ENCODE assay signal across 8 mouse cellular contexts in genomic region chr2:91948151-91948509, GRCm38 (mm10). TPM values are rescaled to one million over a fixed set of nuclear protein-coding genes. Genes with fewer than 3 reads are reported as not detected.
DNase-seq lines count a peak whose midpoint lies in the region; ATAC-seq lines count a peak whose summit lies in the region.

No protein-coding gene starts in this region.

- no peak for DNase-seq in neural tube, embryonic 11.5 days (ENCODE audit: low spot score)
- no peak for DNase-seq in neural tube, embryonic 10.5 days (ENCODE audit: extremely low spot score, low spot score)
- no peak for DNase-seq in urinary bladder, adult 18-20 months (ENCODE audit: low spot score in 2 of 2)
- DNase-seq in urinary bladder, postnatal 25 days (ENCODE audit: low spot score) = no peak
- DNase-seq in right cerebral cortex, postnatal 25 days = no peak

- H3K36me3 ChIP-seq in neural tube, embryonic 11.5 days (ENCODE audit: control insufficient read depth, insufficient read depth, low read length) = no peaks in the 10 kb centered on the region
- H3K36me3 ChIP-seq in heart, embryonic 12.5 days = peaks cover 21% of the 10 kb centered on the region
- peaks cover 22% of the 10 kb centered on the region for H3K36me3 ChIP-seq in liver, embryonic 15.5 days (replicated peaks)
- no peaks in the 10 kb centered on the region for H3K36me3 ChIP-seq in stomach, embryonic 16.5 days (ENCODE audit: control insufficient read depth, insufficient read depth, low read length)

- H3K4me1 ChIP-seq in neural tube, embryonic 11.5 days (ENCODE audit: control insufficient read depth, insufficient read depth, low read length) = peaks cover 28% of the 10 kb centered on the region
- peaks cover 84% of the 10 kb centered on the region for H3K4me1 ChIP-seq in heart, embryonic 12.5 days (replicated peaks)
- H3K4me1 ChIP-seq in liver, embryonic 15.5 days (replicated peaks) = peaks cover 93% of the 10 kb centered on the region
- H3K4me1 ChIP-seq in stomach, embryonic 16.5 days (ENCODE audit: control insufficient read depth, insufficient read depth, low read length) = peaks cover 58% of the 10 kb centered on the region

- H3K27me3 ChIP-seq in neural tube, embryonic 11.5 days (ENCODE audit: control insufficient read depth, insufficient read depth, low read length) = no peaks in the 10 kb centered on the region
- no peaks in the 10 kb centered on the region for H3K27me3 ChIP-seq in heart, embryonic 12.5 days (replicated peaks)
- no peaks in the 10 kb centered on the region for H3K27me3 ChIP-seq in liver, embryonic 15.5 days
- no peaks in the 10 kb centered on the region for H3K27me3 ChIP-seq in stomach, embryonic 16.5 days (ENCODE audit: control insufficient read depth, insufficient read depth, low read length)

- no peak overlapping the region for H3K4me3 ChIP-seq in neural tube, embryonic 11.5 days (ENCODE audit: low read depth, low read length)
- H3K4me3 ChIP-seq in heart, embryonic 12.5 days = no peak overlapping the region; the same call in 1 of the 2 replicates
- peak overlapping the region; percentile 54 for H3K4me3 ChIP-seq in liver, embryonic 15.5 days (replicated peaks)
- no peak overlapping the region for H3K4me3 ChIP-seq in stomach, embryonic 16.5 days (replicated peaks; ENCODE audit: low read length)

- H3K9me3 ChIP-seq in neural tube, embryonic 11.5 days (ENCODE audit: control insufficient read depth, low read length) = no peaks in the 10 kb centered on the region
- H3K9me3 ChIP-seq in heart, embryonic 12.5 days (replicated peaks) = no peaks in the 10 kb centered on the region
- H3K9me3 ChIP-seq in liver, embryonic 15.5 days (replicated peaks) = no peaks in the 10 kb centered on the region
- no peaks in the 10 kb centered on the region for H3K9me3 ChIP-seq in stomach, embryonic 16.5 days (replicated peaks; ENCODE audit: control insufficient read depth, low read length)

- no peak overlapping the region for H3K9ac ChIP-seq in neural tube, embryonic 11.5 days (ENCODE audit: low read length)
- H3K9ac ChIP-seq in heart, embryonic 12.5 days = peak overlapping the region; percentile 56
- H3K9ac ChIP-seq in liver, embryonic 15.5 days = peak overlapping the region; percentile 66
- peak overlapping the region; percentile 11; the same call in 1 of the 2 replicates for H3K9ac ChIP-seq in stomach, embryonic 16.5 days (ENCODE audit: low read length)

- 73% methylated on average over 6 of the region's 6 CpGs for WGBS in neural tube, embryonic 11.5 days
- WGBS in heart, embryonic 12.5 days = 52% methylated on average over 6 of the region's 6 CpGs
- WGBS in liver, embryonic 15.5 days (ENCODE audit: insufficient replicate concordance) = 11% methylated on average over 6 of the region's 6 CpGs
- WGBS in stomach, embryonic 16.5 days = 67% methylated on average over 6 of the region's 6 CpGs

- no peak overlapping the region for H3K4me2 ChIP-seq in neural tube, embryonic 11.5 days (ENCODE audit: low read depth)
- peak overlapping the region; percentile 69 for H3K4me2 ChIP-seq in heart, embryonic 12.5 days
- peak overlapping the region; percentile 83 for H3K4me2 ChIP-seq in liver, embryonic 15.5 days
- 0 out of 2 replicates have a peak overlapping the region, but pooled peaks have one; percentile 13 for H3K4me2 ChIP-seq in stomach, embryonic 16.5 days (ENCODE audit: low read depth, low read length)

- no peak for ATAC-seq in neural tube, embryonic 11.5 days (ENCODE audit: insufficient read depth, low FRiP score, low TSS enrichment)
- no peak for ATAC-seq in heart, embryonic 12.5 days (ENCODE audit: insufficient number of reproducible peaks, low FRiP score)
- peak; percentile 49 for ATAC-seq in liver, embryonic 15.5 days (ENCODE audit: insufficient read depth)
- no peak for ATAC-seq in stomach, embryonic 16.5 days (ENCODE audit: insufficient read depth, low FRiP score)

- peak overlapping the region; percentile 11; the same call in 1 of the 2 replicates for H3K27ac ChIP-seq in neural tube, embryonic 11.5 days (ENCODE audit: low read depth, low read length)
- peak overlapping the region; percentile 98 for H3K27ac ChIP-seq in heart, embryonic 12.5 days (ENCODE audit: poor library complexity, severe bottlenecking)
- H3K27ac ChIP-seq in liver, embryonic 15.5 days (replicated peaks) = peak overlapping the region; percentile 90
- peak overlapping the region; percentile 64; the same call in 1 of the 2 replicates for H3K27ac ChIP-seq in stomach, embryonic 16.5 days (ENCODE audit: low read length)

RNA-seq across cellular contexts. Expression of gene Gm9821, which starts 2.6 kb away (rescaled TPM):
- 0.37 and 0.58 TPM in 2 replicates for polyA plus RNA-seq in neural tube, embryonic 11.5 days (2014; fragmentation: Nextera tagmentation; extraction: Ambion mirVana)
- 3.2 and 4.0 TPM in 2 replicates for polyA plus RNA-seq in heart, embryonic 12.5 days (2016; fragmentation: Nextera tagmentation; extraction: Ambion mirVana)
- 0.89 and 1.1 TPM in 2 replicates for polyA plus RNA-seq in liver, embryonic 15.5 days (2015; fragmentation: Nextera tagmentation; extraction: Ambion mirVana)
- polyA plus RNA-seq in stomach, embryonic 16.5 days (2015; fragmentation: Nextera tagmentation; extraction: Ambion mirVana) = 0.83 and 0.91 TPM in 2 replicates

RNA-seq across cellular contexts. Expression of gene Mdk, which starts 16.0 kb away (rescaled TPM):
- polyA plus RNA-seq in neural tube, embryonic 11.5 days (2014; fragmentation: Nextera tagmentation; extraction: Ambion mirVana) = 1,127 and 1,214 TPM in 2 replicates
- 724 and 730 TPM in 2 replicates for polyA plus RNA-seq in heart, embryonic 12.5 days (2016; fragmentation: Nextera tagmentation; extraction: Ambion mirVana)
- polyA plus RNA-seq in liver, embryonic 15.5 days (2015; fragmentation: Nextera tagmentation; extraction: Ambion mirVana) = 15.2 and 17.1 TPM in 2 replicates
- 458 and 550 TPM in 2 replicates for polyA plus RNA-seq in stomach, embryonic 16.5 days (2015; fragmentation: Nextera tagmentation; extraction: Ambion mirVana)

RNA-seq across cellular contexts. Expression of gene Chrm4, which starts 21.1 kb away (rescaled TPM):
- 0.45 and 0.53 TPM in 2 replicates for polyA plus RNA-seq in neural tube, embryonic 11.5 days (2014; fragmentation: Nextera tagmentation; extraction: Ambion mirVana)
- polyA plus RNA-seq in heart, embryonic 12.5 days (2016; fragmentation: Nextera tagmentation; extraction: Ambion mirVana) = 0.15 TPM in 1 of 2 replicates, not detected in the other
- polyA plus RNA-seq in liver, embryonic 15.5 days (2015; fragmentation: Nextera tagmentation; extraction: Ambion mirVana) = 0.13 TPM in 1 of 2 replicates, not detected in the other
- polyA plus RNA-seq in stomach, embryonic 16.5 days (2015; fragmentation: Nextera tagmentation; extraction: Ambion mirVana) = 0.27 and 0.31 TPM in 2 replicates

RNA-seq across cellular contexts. Expression of gene Dgkz, which starts 27.5 kb away (rescaled TPM):
- polyA plus RNA-seq in neural tube, embryonic 11.5 days (2014; fragmentation: Nextera tagmentation; extraction: Ambion mirVana) = 34.6 and 37.7 TPM in 2 replicates
- polyA plus RNA-seq in heart, embryonic 12.5 days (2016; fragmentation: Nextera tagmentation; extraction: Ambion mirVana) = 43.8 and 48.8 TPM in 2 replicates
- polyA plus RNA-seq in liver, embryonic 15.5 days (2015; fragmentation: Nextera tagmentation; extraction: Ambion mirVana) = 21.2 and 26.6 TPM in 2 replicates
- 34.9 and 38.3 TPM in 2 replicates for polyA plus RNA-seq in stomach, embryonic 16.5 days (2015; fragmentation: Nextera tagmentation; extraction: Ambion mirVana)

Comparison
In these comparisons a context has a peak if more than half of its experiments do, and no peak if none do; other contexts are left out.
1. H3K27ac ChIP-seq: peak in every context shown above with its lines; median percentile 98 in heart, embryonic 12.5 days; 90 in liver, embryonic 15.5 days; 64 in stomach, embryonic 16.5 days; 11 in neural tube, embryonic 11.5 days.
2. RNA of gene Mdk, which starts 16.0 kb away (polyA plus RNA-seq): 1,127 to 1,214 TPM in neural tube, embryonic 11.5 days, 724 to 730 TPM in heart, embryonic 12.5 days and 458 to 550 TPM in stomach, embryonic 16.5 days; 15.2 to 17.1 TPM in liver, embryonic 15.5 days; every median in the first group is over 10 times any median in the second.